Mouse (Mus musculus) liver, embryonic 14.5 days (tissue): ENCODE data around the gene Acox3.

Experiments used
- CTCF ChIP-seq: IDR thresholded peaks from 2 replicates; pipeline ENCODE4 v1.5.1; 2016; ENCODE audit warnings: antibody characterized with exemption, low read depth, control low read depth
- EP300 ChIP-seq: IDR thresholded peaks from 2 replicates; pipeline ENCODE4 v1.6.1; 2016; ENCODE audit warnings: antibody characterized with exemption, low read depth

- no peak for TF ChIP-seq CTCF
- TF ChIP-seq EP300, result no peak
Measured at GRCm38 (mm10) chr5:35583221-35583783, 462 bp downstream of the Acox3 start.
